Mouse (Mus musculus) ES-Bruce4 (cell line): ENCODE results near the gene Grin3b.

Source experiments
- CTCF ChIP-seq: IDR thresholded peaks from one replicate; pipeline ENCODE4 v1.8.1; 2011; ENCODE audit warnings: low read depth, low read length
- POLR2A ChIP-seq: IDR thresholded peaks from one replicate; pipeline ENCODE4 v1.8.1; 2011; ENCODE audit warnings: low read length; ENCODE audit not compliant: insufficient read depth

DNA sequence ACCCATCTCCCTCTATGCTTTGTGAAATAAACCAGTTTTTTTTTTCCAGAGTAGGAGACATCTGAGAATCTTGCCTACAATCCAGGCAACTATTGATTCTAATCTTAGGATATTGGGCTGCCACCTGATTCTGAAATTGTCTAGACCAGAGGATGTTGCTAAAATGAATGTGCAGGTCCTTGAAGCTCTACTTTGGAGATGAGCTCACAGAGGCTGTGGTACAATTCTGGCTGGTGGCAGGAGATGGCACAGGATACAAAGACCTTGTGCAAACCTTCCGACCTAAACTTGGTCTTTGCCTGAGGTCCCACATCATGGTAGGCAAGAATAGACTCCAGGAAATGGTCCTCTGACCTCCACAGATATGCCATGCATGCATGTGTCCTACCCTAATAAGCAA, 25.1 kb downstream of the Grin3b start:
- TF ChIP-seq CTCF (no peak), POLR2A (no peak)
